Mouse (Mus musculus) stomach, postnatal 0 days (tissue): Measurements from ENCODE around the gene Pax7.

Experiments
- CTCF ChIP-seq: IDR thresholded peaks from 2 replicates; pipeline ENCODE4 v1.5.1; 2016; ENCODE audit warnings: antibody characterized with exemption, low read depth, mild to moderate bottlenecking, moderate library complexity
- EP300 ChIP-seq: optimal IDR thresholded peaks from 2 replicates; pipeline ENCODE3; 2016; ENCODE audit warnings: antibody characterized with exemption

DNA sequence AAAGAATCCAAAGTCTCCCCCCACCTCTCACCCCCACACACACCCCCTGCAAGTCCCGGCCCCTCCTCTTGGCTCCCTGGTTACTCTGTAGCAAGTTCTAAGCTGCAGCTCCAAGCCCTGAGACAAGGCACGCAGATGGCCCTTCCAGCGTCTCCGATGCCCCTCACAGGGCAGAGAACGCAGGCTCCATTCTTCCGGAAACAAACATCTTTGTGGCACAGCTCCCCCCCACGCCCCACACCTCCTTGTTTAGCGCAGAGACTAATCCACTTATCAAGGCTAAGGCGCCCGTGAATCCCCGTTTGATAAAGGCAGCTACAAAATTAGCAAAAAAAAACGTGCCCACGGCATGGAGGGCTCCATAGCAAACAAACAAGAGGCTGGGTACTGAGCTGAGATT, 71.4 kb downstream of the Pax7 start:
- no peak for TF ChIP-seq CTCF
- no peak for TF ChIP-seq EP300
